Mouse (Mus musculus): ENCODE results near the gene Acox3.

DNA sequence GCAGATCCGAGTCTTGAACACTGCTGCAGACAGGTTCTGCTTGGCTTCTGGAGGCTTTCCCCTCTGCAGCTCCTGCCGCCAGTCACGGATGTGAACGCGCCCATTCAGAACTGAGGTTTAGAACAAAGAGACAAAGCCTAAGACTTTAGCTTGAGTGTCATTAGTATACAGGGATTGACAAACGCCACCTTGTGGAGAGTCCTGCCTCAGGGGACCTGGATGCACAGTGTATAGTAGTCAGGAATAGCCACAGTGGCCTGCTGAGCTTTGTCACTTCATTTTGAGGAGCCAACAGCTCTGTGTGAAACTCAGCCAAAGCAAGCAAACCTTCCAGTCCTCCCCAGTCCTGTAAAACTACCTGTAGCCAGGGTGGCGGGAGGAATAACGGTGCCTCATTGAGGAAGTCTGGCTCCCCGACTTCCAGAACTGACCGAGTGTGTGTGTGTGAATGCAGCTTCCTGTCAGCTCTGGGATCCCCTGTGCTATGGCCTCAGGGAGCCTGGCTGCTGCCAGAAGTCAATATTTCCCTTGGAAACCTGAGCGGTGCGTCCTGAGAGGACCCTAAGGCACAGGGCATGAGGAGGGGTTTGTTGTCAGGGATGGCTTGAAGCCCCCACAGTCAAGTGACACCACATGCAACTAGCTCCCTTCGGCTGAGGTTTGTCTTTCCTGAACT lies 24.8 kb upstream of the Acox3 start:
- no peak for TF ChIP-seq EP300 (IDR thresholded peaks at IDR 0.05; ENCODE audit: insufficient read depth, low read depth, low read length)
- peak; percentile 48 for TF ChIP-seq CTCF (IDR thresholded peaks at IDR 0.05)

Measured in heart, adult 2 months (tissue).